Mouse (Mus musculus) liver, embryonic 14.5 days (tissue): ENCODE data around the gene Sdc4. TPM values are rescaled to one million over a fixed set of nuclear protein-coding genes. Genes with fewer than 3 reads are reported as not detected.
A peak's percentile ranks its signal among the peaks of the same experiment; 100 is the strongest.

Experiments used
- ATAC-seq: fragments of 200-750 bp; cut with Nextera tagmentation; 2 replicates; pipeline ENCODE4 v1.8.0; 2017; ENCODE audit warnings: moderate number of reproducible peaks, mild to moderate bottlenecking, moderate library complexity; ENCODE audit not compliant: insufficient read depth
- DNase-seq, 3 experiments: peaks; one replicate each; pipeline ENCODE4 v3.0.0-alpha.2; 2012 to 2013; ENCODE audit warnings: low read depth in 3 of 3, low spot score in 3 of 3
- H3K27ac ChIP-seq: fragments of 300-500 bp; sonication (generic); 2 replicates; pipeline ENCODE4 v1.5.1; 2014; ENCODE audit warnings: moderate library complexity, mild to moderate bottlenecking, control low read depth, inconsistent platforms
- H3K27me3 ChIP-seq: fragments of 300-500 bp; sonication (generic); 2 replicates; pipeline ENCODE4 v1.6.1; 2014; ENCODE audit warnings: mild to moderate bottlenecking, low read length, moderate library complexity; ENCODE audit not compliant: control insufficient read depth, insufficient read depth
- H3K36me3 ChIP-seq: fragments of 300-500 bp; sonication (generic); replicated peaks from 2 replicates; pipeline ENCODE4 v1.6.1; 2014; ENCODE audit warnings: low read depth; ENCODE audit not compliant: control insufficient read depth, insufficient read depth
- H3K4me1 ChIP-seq, 2 experiments: fragments of 200-500 bp in 1 of 2; fragments of 300-500 bp in 1 of 2; sonication (generic) in 1 of 2; replicated peaks; 2 replicates each; pipeline ENCODE4 v1.6.1; 2012 to 2014; ENCODE audit warnings: antibody characterized with exemption in 1 of 2, inconsistent platforms in 1 of 2, low read length in 1 of 2; ENCODE audit not compliant: control insufficient read depth in 2 of 2, insufficient read depth in 2 of 2
- H3K4me2 ChIP-seq: fragments of 300-500 bp; sonication (generic); 2 replicates; pipeline ENCODE4 v1.6.1; 2014; ENCODE audit warnings: low read depth, mild to moderate bottlenecking, control low read depth, moderate library complexity
- H3K4me3 ChIP-seq, 2 experiments: fragments of 200-500 bp in 1 of 2; fragments of 300-500 bp in 1 of 2; sonication (generic) in 1 of 2; 2 replicates each; pipeline ENCODE4 v1.5.1; 2012 to 2014; ENCODE audit warnings: low read depth in 2 of 2, low read length in 2 of 2, mild to moderate bottlenecking in 2 of 2, control low read depth in 1 of 2, inconsistent platforms in 1 of 2, moderate library complexity in 1 of 2; ENCODE audit not compliant: insufficient read depth in 1 of 2
- H3K9ac ChIP-seq: fragments of 300-500 bp; sonication (generic); replicated peaks from 2 replicates; pipeline ENCODE4 v1.6.1; 2014; ENCODE audit warnings: mild to moderate bottlenecking, control low read depth, moderate library complexity
- H3K9me3 ChIP-seq: fragments of 300-500 bp; sonication (generic); 2 replicates; pipeline ENCODE4 v1.6.1; 2016; ENCODE audit warnings: low read length, mixed read lengths; ENCODE audit not compliant: control insufficient read depth
- CTCF ChIP-seq: IDR thresholded peaks from 2 replicates; pipeline ENCODE4 v1.5.1; 2016; ENCODE audit warnings: antibody characterized with exemption, low read depth, control low read depth
- EP300 ChIP-seq: IDR thresholded peaks from 2 replicates; pipeline ENCODE4 v1.6.1; 2016; ENCODE audit warnings: antibody characterized with exemption, low read depth
- WGBS: fragments of 180-500 bp; shearing (Covaris S2); extraction: QIAGEN DNeasy Blood & Tissue Kit; methylation state at CpG from one replicate; pipeline ENCODE4 v1.1.7; 2014; ENCODE audit not compliant: insufficient replicate concordance; 5-methylcytosine and 5-hydroxymethylcytosine counted together
- polyA plus RNA-seq, 2 experiments: library from polyadenylated mRNA; depleted of rRNA in 1 of 2; stranded (reverse) in 1 of 2; unstranded in 1 of 2; fragments of >200 nt; fragmentation: Nextera tagmentation in 1 of 2; extraction: Ambion mirVana in 1 of 2; gene quantifications; 2 replicates each; pipeline versions ENCODE4 v1.2.1 to v1.2.3; 2012 to 2014

The Sdc4 gene
- polyA plus RNA-seq, 2 experiments, result 10.8 to 25.4 TPM

GRCm38 (mm10) chr2:164444701-164445100 lies 1.0 kb upstream of the Sdc4 start:
- no peak for TF ChIP-seq CTCF
- TF ChIP-seq EP300, result no peak
- Histone ChIP-seq H3K4me1 (peaks cover 0 to 4% of the 10 kb centered on the region in 2 experiments; a peak in 1 of 4 replicates), H3K27ac (no peak overlapping the region), H3K4me2 (no peak overlapping the region), H3K9ac (no peak overlapping the region), H3K4me3 (no peak overlapping the region), H3K27me3 (peaks cover 31% of the 10 kb centered on the region), H3K9me3 (no peaks in the 10 kb centered on the region), H3K36me3 (no peaks in the 10 kb centered on the region)
- whole genome bisulfite sequencing, result 48% methylated on average over 2 of the region's 2 CpGs
- ATAC-seq (no peak), DNase-seq (no peak)

- no peak overlapping the region; the same call in 1 of the 2 replicates for H3K9ac ChIP-seq
- TF ChIP-seq EP300 (no peak), CTCF (no peak)
- H3K36me3 ChIP-seq, result no peaks in the 10 kb centered on the region
- DNase-seq (no peak), ATAC-seq (peak; percentile 75)
- H3K27ac ChIP-seq, result no peak overlapping the region
- peak overlapping the region; percentile 53 to 56 for H3K4me3 ChIP-seq
- 1% methylated on average over 23 of the region's 26 CpGs for WGBS
- H3K4me2 ChIP-seq, result peak overlapping the region; percentile 47
- H3K4me1 ChIP-seq, result peaks cover 0 to 4% of the 10 kb centered on the region in 2 experiments; a peak in 1 of 4 replicates
- H3K27me3 ChIP-seq, result peaks cover 31% of the 10 kb centered on the region
- H3K9me3 ChIP-seq, result no peaks in the 10 kb centered on the region
These were observed 643 bp downstream of the Sdc4 start for GRCm38 (mm10) chr2:164443051-164443437.

- peak overlapping the region; percentile 47 for H3K4me2 ChIP-seq
- no peak overlapping the region for H3K27ac ChIP-seq
- TF ChIP-seq EP300 (no peak), CTCF (no peak)
- WGBS, result 3% methylated on average over 29 of the region's 29 CpGs
- ATAC-seq, result peak; percentile 24; the same call in 1 of the 2 replicates
- H3K4me3 ChIP-seq, result peak overlapping the region; percentile 53 to 56
- H3K27me3 ChIP-seq, result peaks cover 31% of the 10 kb centered on the region
- H3K9me3 ChIP-seq, result no peaks in the 10 kb centered on the region
- DNase-seq, result no peak
- peaks cover 0 to 4% of the 10 kb centered on the region in 2 experiments; a peak in 1 of 4 replicates for H3K4me1 ChIP-seq
- no peaks in the 10 kb centered on the region for H3K36me3 ChIP-seq
- peak overlapping the region; percentile 36 for H3K9ac ChIP-seq
These were observed 1.2 kb downstream of the Sdc4 start for GRCm38 (mm10) chr2:164442315-164443050.

- ATAC-seq (no peak), DNase-seq (no peak)
- Histone ChIP-seq H3K9me3 (no peaks in the 10 kb centered on the region), H3K4me1 (peaks cover 0 to 4% of the 10 kb centered on the region in 2 experiments; a peak in 1 of 4 replicates), H3K4me3 (peak overlapping the region; percentile 53 to 56), H3K9ac (no peak overlapping the region), H3K4me2 (peak overlapping the region; percentile 47), H3K27ac (no peak overlapping the region), H3K36me3 (no peaks in the 10 kb centered on the region), H3K27me3 (peaks cover 31% of the 10 kb centered on the region)
- WGBS, result 24% methylated on average over 7 of the region's 7 CpGs
- TF ChIP-seq EP300, result no peak
- no peak for TF ChIP-seq CTCF
These were observed 2.0 kb downstream of the Sdc4 start for GRCm38 (mm10) chr2:164441731-164442130.

- H3K4me1 ChIP-seq, result peaks cover 0 to 5% of the 10 kb centered on the region in 2 experiments; a peak in 1 of 4 replicates
- H3K4me3 ChIP-seq, result peak overlapping the region; percentile 53 to 56
- 18% methylated on average over 8 of the region's 8 CpGs for WGBS
- no peak overlapping the region for H3K9ac ChIP-seq
- peaks cover 31% of the 10 kb centered on the region for H3K27me3 ChIP-seq
- no peak for ATAC-seq
- no peak for DNase-seq
- peak overlapping the region; percentile 47 for H3K4me2 ChIP-seq
- no peak for TF ChIP-seq CTCF
- no peak for TF ChIP-seq EP300
- no peaks in the 10 kb centered on the region for H3K9me3 ChIP-seq
- H3K27ac ChIP-seq, result no peak overlapping the region
- H3K36me3 ChIP-seq, result no peaks in the 10 kb centered on the region
These were observed 2.5 kb downstream of the Sdc4 start for GRCm38 (mm10) chr2:164441155-164441554.
